Comparison of ENCODE assay signal across 18 mouse cellular contexts in the genomic region with DNA sequence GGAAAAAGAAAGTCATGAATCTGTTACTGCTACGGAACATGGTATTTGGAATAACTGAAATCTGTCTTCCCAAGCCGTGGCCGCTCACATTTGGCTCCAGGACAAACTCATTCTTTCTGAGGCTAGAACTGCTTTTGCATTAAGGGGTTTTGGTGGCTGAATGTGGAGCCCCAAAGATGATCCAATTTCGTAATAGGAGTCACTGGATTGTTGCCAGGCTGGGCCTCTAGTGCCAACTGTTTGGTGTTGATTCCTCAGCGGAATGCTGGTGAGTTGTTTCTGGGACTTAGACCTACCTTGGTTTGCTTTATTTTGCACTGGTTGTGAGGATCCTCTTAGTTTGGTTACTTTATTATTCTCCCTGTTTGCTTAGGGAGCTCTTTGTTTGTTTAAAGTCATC. TPM values are rescaled to one million over a fixed set of nuclear protein-coding genes. Genes with fewer than 3 reads are reported as not detected.
DNase-seq lines count a peak whose midpoint lies in the region; ATAC-seq and TF ChIP-seq lines count a peak whose summit lies in the region.
"Had no signal": no experiment of that assay in that cellular context is flagged by ENCODE, and none has a peak within 500 bp of the region (broad histone marks: within the 10 kb centered on the region; RNA-seq: fewer than 3 reads in every experiment).

No protein-coding gene starts in this region.

- peak overlapping the region; percentile 36; the same call in 1 of the 2 replicates for H3K27ac ChIP-seq in layer of hippocampus, adult 2 months
- H3K27ac ChIP-seq in stomach, postnatal 0 days (replicated peaks) = 0 out of 2 replicates have a peak overlapping the region, but pooled peaks have one; percentile 35
- H3K27ac ChIP-seq in forebrain, embryonic 13.5 days = no peak overlapping the region
- H3K27ac ChIP-seq: forebrain, embryonic 10.5 days; macrophage; neural tube, embryonic 12.5 days had no signal

- DNase-seq in gastrocnemius, postnatal 10 days = peak; percentile 51
- no peak for DNase-seq in gastrocnemius, postnatal 36 days
- peak in 1 of 2 experiments; percentile 43 for DNase-seq in layer of hippocampus, adult 2 months (ENCODE audit: low spot score in 2 of 2)
- DNase-seq in layer of hippocampus, postnatal 14 days (ENCODE audit: low spot score in 2 of 2) = no peak
- peak; percentile 32 for DNase-seq in right cerebral cortex, postnatal 4 days
- no peak for DNase-seq in right cerebral cortex, adult 2 months (ENCODE audit: low spot score in 2 of 2)
- no peak for DNase-seq in stomach, postnatal 0 days (ENCODE audit: low spot score)
- DNase-seq: cerebellum, adult 8-10 months; kidney, adult 11 months; midbrain, embryonic 14.5 days had no signal

- H3K9me3 ChIP-seq in stomach, postnatal 0 days (ENCODE audit: control insufficient read depth, low read length) = no peaks in the 10 kb centered on the region
- no peaks in the 10 kb centered on the region for H3K9me3 ChIP-seq in forebrain, embryonic 13.5 days (replicated peaks)
- H3K9me3 ChIP-seq: forebrain, embryonic 10.5 days; neural tube, embryonic 12.5 days had no signal

- intact Hi-C loops in gastrocnemius, postnatal 36 days (cut with DNase I) = loop anchor here (10.0 kb wide), 1 partner anchor 571 kb away; a partner anchor contains a TSS

- H3K27me3 ChIP-seq in stomach, postnatal 0 days (ENCODE audit: control insufficient read depth, insufficient read depth, low read length) = no peaks in the 10 kb centered on the region
- no peaks in the 10 kb centered on the region for H3K27me3 ChIP-seq in forebrain, embryonic 13.5 days
- H3K27me3 ChIP-seq: neural tube, embryonic 12.5 days; Patski had no signal

- ATAC-seq in stomach, postnatal 0 days (ENCODE audit: low FRiP score, low TSS enrichment) = no peak
- no peak for ATAC-seq in forebrain, embryonic 13.5 days
- ATAC-seq: Patski had no signal

- H3K4me1 ChIP-seq in stomach, postnatal 0 days (replicated peaks; ENCODE audit: control insufficient read depth, insufficient read depth) = 0 out of 2 replicates have a peak, but pooled peaks cover 2% of the 10 kb centered on the region
- peaks cover 20% of the 10 kb centered on the region for H3K4me1 ChIP-seq in forebrain, embryonic 13.5 days

- no peaks in the 10 kb centered on the region for H3K36me3 ChIP-seq in stomach, postnatal 0 days (ENCODE audit: control insufficient read depth, insufficient read depth, low read length)
- H3K36me3 ChIP-seq in forebrain, embryonic 13.5 days (ENCODE audit: poor library complexity, severe bottlenecking) = no peaks in the 10 kb centered on the region; the same call in 1 of the 2 replicates
- H3K36me3 ChIP-seq: neural tube, embryonic 12.5 days had no signal

- no peak for TF ChIP-seq CTCF in layer of hippocampus, adult 2 months (conservative IDR thresholded peaks at IDR 0.05)
- no peak for TF ChIP-seq CTCF in stomach, postnatal 0 days (IDR thresholded peaks at IDR 0.05; ENCODE audit: low read depth)

- WGBS in stomach, postnatal 0 days = 71% methylated on average over 5 of the region's 5 CpGs
- WGBS in forebrain, embryonic 13.5 days = 85% methylated on average over 5 of the region's 5 CpGs

- no peak overlapping the region for H3K4me2 ChIP-seq in stomach, postnatal 0 days (replicated peaks; ENCODE audit: low read depth)
- no peak overlapping the region for H3K4me2 ChIP-seq in forebrain, embryonic 13.5 days
- H3K4me2 ChIP-seq: neural tube, embryonic 12.5 days had no signal

- no peak overlapping the region for H3K4me3 ChIP-seq in layer of hippocampus, adult 2 months
- no peak overlapping the region for H3K4me3 ChIP-seq in stomach, postnatal 0 days (ENCODE audit: low read depth, low read length)
- H3K4me3 ChIP-seq in forebrain, embryonic 13.5 days = no peak overlapping the region
- H3K4me3 ChIP-seq: forebrain, embryonic 10.5 days; neural tube, embryonic 12.5 days had no signal

- H3K9ac ChIP-seq in stomach, postnatal 0 days (ENCODE audit: low read length) = 0 out of 2 replicates have a peak overlapping the region, but pooled peaks have one; percentile 18
- H3K9ac ChIP-seq in forebrain, embryonic 13.5 days = no peak overlapping the region
- H3K9ac ChIP-seq: neural tube, embryonic 12.5 days had no signal

- no peak for TF ChIP-seq EP300 in stomach, postnatal 0 days (optimal IDR thresholded peaks at IDR 0.05)

RNA-seq across cellular contexts. Expression of a gene that starts 2.4 kb away (rescaled TPM):
- total RNA-seq in gastrocnemius, postnatal 10 days (2021) = 10 to 100 TPM; 38.7 to 43.0 TPM
- 10 to 100 TPM; 29.7 to 35.9 TPM for total RNA-seq in gastrocnemius, postnatal 36 days (2021)
- total RNA-seq in layer of hippocampus, adult 2 months (2021) = 10 to 100 TPM; 64.6 to 70.8 TPM
- total RNA-seq in layer of hippocampus, postnatal 14 days (2021) = 10 to 100 TPM; 52.8 to 52.9 TPM
- polyA plus RNA-seq in stomach, postnatal 0 days (2015; fragmentation: Nextera tagmentation; extraction: Ambion mirVana) = 35.9 and 38.3 TPM in 2 replicates
- 27.1 TPM in 2 replicates for polyA plus RNA-seq in forebrain, embryonic 13.5 days (2015; fragmentation: Nextera tagmentation; extraction: Ambion mirVana)

RNA-seq across cellular contexts. Expression of a gene that starts 7.2 kb away (rescaled TPM):
- 10 to 100 TPM; 20.5 to 27.2 TPM for total RNA-seq in gastrocnemius, postnatal 10 days (2021)
- total RNA-seq in gastrocnemius, postnatal 36 days (2021) = 10 to 100 TPM; 15.4 to 16.7 TPM
- 10 to 100 TPM; 40.7 to 44.5 TPM for total RNA-seq in layer of hippocampus, adult 2 months (2021)
- total RNA-seq in layer of hippocampus, postnatal 14 days (2021) = 10 to 100 TPM; 42.0 to 47.0 TPM
- polyA plus RNA-seq in stomach, postnatal 0 days (2015; fragmentation: Nextera tagmentation; extraction: Ambion mirVana) = 12.2 and 12.6 TPM in 2 replicates
- polyA plus RNA-seq in forebrain, embryonic 13.5 days (2015; fragmentation: Nextera tagmentation; extraction: Ambion mirVana) = 15.8 and 18.9 TPM in 2 replicates

RNA-seq across cellular contexts. Expression of a gene that starts 38.7 kb away (rescaled TPM):
- under 1 TPM; 0.65 to 0.87 TPM for total RNA-seq in gastrocnemius, postnatal 10 days (2021)
- 1 to 10 TPM in 1 of 2 experiments, under 1 TPM in 1; 0.59 to 1.0 TPM for total RNA-seq in gastrocnemius, postnatal 36 days (2021)
- total RNA-seq in layer of hippocampus, adult 2 months (2021) = 1 to 10 TPM; 1.2 to 1.6 TPM
- total RNA-seq in layer of hippocampus, postnatal 14 days (2021) = under 1 TPM; 0.69 to 0.97 TPM
- not detected in 2 replicates for polyA plus RNA-seq in stomach, postnatal 0 days (2015; fragmentation: Nextera tagmentation; extraction: Ambion mirVana)
- not detected in 2 replicates for polyA plus RNA-seq in forebrain, embryonic 13.5 days (2015; fragmentation: Nextera tagmentation; extraction: Ambion mirVana)
- polyA plus RNA-seq: forebrain, embryonic 10.5 days; heart, embryonic 14.5 days; hindbrain, embryonic 11.5 days; midbrain, embryonic 14.5 days; neural tube, embryonic 12.5 days; Patski had no signal

RNA-seq across cellular contexts. Expression of a gene that starts 53.3 kb away (rescaled TPM):
- not detected for total RNA-seq in gastrocnemius, postnatal 10 days (2021)
- total RNA-seq in gastrocnemius, postnatal 36 days (2021) = not detected
- not detected for total RNA-seq in layer of hippocampus, adult 2 months (2021)
- not detected for total RNA-seq in layer of hippocampus, postnatal 14 days (2021)
- not detected in 2 replicates for polyA plus RNA-seq in stomach, postnatal 0 days (2015; fragmentation: Nextera tagmentation; extraction: Ambion mirVana)
- not detected in 2 replicates for polyA plus RNA-seq in forebrain, embryonic 13.5 days (2015; fragmentation: Nextera tagmentation; extraction: Ambion mirVana)
- total RNA-seq: gastrocnemius, adult 18-20 months had no signal
- polyA plus RNA-seq: forebrain, embryonic 10.5 days; heart, embryonic 14.5 days; hindbrain, embryonic 11.5 days; macrophage; midbrain, embryonic 14.5 days; neural tube, embryonic 12.5 days; Patski had no signal

Comparison
In these comparisons a context has a peak if more than half of its experiments do, and no peak if none do; other contexts are left out.
1. DNase-seq: peak in gastrocnemius, postnatal 10 days (single experiment) and right cerebral cortex, postnatal 4 days (single experiment); none in gastrocnemius, postnatal 36 days (0 of 2), layer of hippocampus, postnatal 14 days (0 of 2), right cerebral cortex, adult 2 months (0 of 2) and stomach, postnatal 0 days (single experiment).